Mouse (Mus musculus): ENCODE measurements at regions not wholly inside any gene's neighbourhood (a gene's known extent, or its start where the extent isn't known, plus 50 kb on each side); places are given as distances from the start of the nearest gene placed in this dataset.

DNA sequence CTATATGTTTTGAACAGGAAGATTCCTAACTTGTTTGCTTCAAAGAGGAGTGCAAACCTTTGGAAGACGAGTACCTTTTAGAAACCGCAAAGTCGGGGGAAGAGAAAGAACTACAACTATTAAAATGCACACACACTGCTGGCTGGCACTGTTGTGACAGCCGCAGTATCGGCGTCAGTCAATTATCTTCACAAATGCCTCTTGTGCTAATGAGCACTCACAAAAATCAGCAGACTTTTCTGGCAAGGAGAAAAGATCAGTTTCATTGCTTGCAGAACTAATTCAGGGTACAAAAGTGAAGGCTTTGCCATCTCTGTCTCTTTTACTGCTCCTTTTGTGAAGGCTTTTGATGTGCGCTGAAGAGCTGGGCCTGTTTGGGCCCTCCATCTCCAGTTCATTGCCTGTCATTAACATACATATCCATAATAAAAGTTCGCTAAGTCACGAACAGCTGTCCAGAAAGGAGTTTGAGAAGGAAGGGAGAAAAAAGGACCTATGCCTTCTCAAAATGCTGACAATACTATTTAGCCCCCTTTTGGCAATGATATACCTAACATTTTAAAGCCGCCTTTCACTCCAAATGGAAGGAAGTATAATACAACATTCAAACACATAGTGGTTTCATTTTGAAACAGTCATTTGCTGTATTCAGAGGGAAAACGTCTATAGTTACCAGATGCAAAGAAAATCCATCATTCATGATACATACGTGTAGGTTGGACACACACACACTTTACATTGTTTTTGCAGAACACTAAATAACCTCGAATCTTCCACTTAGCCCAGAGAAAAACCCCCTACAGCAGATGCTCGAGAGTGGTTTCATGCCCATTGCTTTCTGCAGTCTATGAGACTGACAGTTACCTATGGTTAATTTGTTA is 186.6 kb upstream of the Sp8 start:
- no peak for ATAC-seq (ENCODE audit: poor library complexity, severe bottlenecking)

DNA sequence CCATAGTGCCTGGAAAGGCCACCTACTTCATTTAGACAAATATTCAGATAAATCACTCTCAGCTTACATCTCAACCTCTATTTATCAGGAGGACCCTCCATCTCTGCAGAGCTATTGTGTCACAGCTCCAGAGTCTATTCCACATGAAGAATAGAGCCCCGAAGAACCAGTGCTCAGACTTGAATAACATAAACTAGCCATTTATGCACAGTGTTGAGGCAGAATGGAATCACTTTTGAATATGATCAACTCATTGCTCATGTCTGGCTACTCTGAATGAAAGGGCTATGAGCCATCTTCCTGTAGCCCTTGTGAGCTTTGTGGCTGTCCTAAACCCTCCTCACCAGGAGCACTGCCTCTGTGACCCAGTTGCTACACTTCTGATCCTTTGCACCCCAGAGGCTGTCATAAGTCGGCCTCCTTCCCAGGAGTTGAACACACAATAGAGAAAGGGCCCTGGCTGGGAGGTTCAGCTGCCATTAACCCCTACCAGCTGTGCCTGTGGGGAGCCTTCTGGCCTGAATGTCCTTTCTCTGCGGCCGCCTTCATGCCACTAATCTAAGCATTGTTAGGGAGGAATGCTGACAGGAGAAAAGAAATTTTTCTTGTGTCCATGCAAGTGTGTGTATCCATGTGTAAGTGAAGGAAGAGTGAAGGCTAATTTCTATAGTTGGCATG is 195.5 kb upstream of the Sp8 start:
- ATAC-seq (ENCODE audit: poor library complexity, severe bottlenecking) = no peak

DNA sequence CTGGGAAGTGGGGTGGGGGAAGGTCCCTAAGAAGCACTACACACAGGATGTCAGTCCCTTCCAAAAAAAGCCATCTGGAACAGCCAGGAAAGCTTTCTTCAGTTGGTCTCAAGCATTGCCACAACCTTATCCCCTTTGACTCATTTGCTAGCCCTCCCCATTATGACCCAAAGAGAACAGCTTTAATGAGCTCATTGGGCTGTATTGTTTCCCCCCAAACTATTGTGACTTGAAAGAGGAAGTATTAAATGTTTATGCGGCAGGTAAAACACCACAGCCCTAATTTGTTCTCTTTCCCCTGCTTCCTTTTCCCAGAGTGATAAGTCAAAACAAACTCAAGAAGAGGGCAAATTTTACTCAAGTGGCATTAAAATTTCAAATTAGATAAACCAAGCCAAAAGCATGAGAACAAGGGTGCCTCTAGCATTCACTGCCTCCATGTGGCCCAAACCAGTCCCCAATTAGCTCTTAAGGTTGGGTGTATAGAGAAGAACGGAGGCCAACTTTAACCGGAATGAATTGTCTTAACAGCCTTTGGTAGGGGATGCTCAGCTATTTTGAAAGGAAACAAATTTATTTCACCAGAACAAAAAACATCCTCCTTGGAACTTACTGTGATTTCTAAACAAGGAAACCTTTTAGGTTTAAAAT is 196.7 kb upstream of the Sp8 start:
- peak; percentile 32 for ATAC-seq (ENCODE audit: poor library complexity, severe bottlenecking)

DNA sequence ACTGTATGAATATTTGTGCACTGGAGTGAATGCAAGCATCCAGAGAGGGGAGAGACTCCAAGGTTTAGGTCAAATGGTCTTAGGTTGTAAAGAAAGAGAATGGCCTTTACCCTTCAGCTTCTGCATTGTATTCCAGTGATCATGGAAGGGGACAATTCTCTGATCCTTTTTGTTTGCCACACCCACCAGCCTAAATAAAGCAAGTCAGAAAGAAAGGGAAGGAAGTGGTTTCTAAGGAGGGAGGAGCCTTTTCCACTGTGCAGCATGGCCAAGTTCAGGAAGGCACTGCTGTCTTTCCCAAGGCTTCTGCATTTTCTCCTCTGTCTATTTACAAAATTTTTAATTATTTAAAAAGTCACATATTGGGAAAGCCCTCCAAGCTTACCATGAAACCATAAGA is 197.5 kb upstream of the Sp8 start:
- peak; percentile 87 for ATAC-seq (ENCODE audit: poor library complexity, severe bottlenecking)

DNA sequence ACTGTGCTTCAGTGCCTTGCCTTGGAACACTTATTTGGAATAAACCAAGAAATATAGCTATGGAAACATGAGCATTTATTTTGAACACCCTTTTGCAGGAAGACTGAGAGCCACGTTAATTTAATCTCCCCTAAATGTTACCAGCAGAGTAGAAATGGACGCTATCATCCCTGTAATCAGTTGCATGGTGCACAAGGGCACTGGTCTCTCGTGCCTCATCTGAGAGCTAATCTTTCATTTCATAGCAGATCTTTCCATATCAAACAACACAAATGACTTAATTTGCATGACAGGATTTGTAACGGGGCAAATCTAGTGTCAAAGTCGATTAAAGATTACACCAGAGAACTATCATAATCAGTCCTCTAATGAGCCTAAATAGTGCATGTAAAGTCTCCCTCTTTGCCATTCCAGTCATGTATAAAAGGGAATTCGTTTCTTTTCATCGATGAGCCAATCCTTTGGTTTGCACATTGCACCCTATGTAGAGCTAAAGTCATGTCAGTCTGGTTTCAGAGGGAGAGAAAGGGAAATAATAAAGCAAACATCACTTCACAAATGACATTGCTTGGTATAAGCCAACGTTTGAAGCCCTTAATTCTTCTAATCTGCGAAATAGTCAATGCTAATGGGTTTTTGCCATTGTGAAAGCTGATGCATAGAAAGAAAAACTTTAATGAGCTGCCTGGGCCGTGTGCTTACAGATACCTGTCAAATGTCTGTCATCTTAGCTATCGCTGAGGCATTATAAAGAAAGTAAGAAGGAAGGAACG is 198.7 kb upstream of the Sp8 start:
- ATAC-seq (ENCODE audit: poor library complexity, severe bottlenecking) = no peak

DNA sequence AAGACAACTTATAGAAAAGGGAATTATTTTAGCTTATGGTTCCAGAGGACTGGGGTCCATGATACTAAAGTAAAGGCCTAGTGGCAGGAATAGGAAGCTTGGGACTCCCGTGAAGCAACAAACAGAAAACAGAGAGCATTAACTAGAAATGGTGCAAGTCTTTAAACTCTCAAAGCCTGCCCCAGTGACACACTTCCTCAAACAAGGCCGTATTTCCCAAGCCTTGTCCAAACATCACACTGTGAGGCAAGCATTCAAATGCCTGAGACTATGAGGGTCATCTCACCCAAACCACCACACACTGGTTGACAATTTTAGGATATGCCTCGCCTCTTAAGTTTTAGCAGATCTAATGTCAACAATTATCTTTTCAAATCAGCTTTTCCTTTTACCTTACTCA is 205.2 kb upstream of the Sp8 start:
- peak; percentile 94 for ATAC-seq (ENCODE audit: poor library complexity, severe bottlenecking)

DNA sequence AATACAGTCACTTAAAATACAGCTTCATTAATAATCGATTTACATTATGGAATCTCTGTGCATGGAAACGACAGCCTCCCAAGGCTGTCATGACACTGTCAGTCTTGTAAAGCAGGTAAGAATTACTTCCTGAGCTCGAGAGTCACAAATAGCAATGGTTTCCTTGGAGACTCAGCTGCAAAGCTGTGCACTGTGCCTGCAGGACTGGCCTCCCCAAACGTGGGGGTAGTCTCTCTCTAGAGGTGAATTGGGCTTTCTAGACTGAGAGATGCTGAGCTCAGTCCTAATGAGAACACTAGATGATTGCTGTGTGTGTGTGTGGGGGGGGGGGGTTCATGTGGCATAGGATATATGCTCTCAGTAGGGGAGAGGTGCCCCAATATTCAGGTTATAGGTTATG is 208.9 kb upstream of the Sp8 start:
- ATAC-seq (ENCODE audit: poor library complexity, severe bottlenecking) = no peak

DNA sequence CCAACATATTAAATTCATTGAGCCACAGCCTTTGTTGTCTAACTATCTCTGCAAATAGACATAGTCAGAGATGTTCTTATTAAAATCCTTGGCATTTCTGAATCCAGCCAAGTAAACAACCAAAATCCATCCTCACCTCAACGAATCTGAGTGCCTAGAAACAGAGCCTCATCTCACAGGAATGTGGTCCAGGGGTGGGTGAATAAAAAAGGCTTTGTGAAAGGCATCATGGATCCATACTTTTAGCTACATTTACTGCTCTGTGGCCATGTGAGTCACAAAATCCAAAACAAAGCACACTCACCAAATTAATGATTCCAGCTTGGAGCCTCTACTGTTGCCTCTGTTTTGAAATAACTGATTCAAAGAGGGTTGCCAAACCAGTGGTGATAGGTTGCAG is 210.7 kb upstream of the Sp8 start:
- no peak for ATAC-seq (ENCODE audit: poor library complexity, severe bottlenecking)

DNA sequence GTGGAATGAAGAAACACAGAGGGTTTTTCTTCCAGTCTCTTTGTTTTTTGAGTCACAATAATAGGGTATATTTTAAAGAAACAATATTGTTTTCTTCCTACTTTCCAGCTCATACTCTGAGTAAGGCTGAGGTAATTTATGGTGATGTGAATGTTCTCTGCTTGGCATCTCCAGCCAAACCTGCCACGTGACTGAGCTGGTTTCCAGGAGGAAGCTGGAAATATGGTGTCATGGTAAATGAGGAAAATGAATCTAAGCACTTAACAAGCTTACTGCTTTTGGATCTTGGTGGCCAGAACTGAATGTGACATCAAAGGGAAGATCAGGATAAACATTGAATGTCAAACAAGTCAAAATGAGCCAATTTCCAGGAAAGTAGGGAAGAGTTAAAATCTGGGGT is 215.8 kb upstream of the Sp8 start:
- ATAC-seq (ENCODE audit: poor library complexity, severe bottlenecking) = no peak

DNA sequence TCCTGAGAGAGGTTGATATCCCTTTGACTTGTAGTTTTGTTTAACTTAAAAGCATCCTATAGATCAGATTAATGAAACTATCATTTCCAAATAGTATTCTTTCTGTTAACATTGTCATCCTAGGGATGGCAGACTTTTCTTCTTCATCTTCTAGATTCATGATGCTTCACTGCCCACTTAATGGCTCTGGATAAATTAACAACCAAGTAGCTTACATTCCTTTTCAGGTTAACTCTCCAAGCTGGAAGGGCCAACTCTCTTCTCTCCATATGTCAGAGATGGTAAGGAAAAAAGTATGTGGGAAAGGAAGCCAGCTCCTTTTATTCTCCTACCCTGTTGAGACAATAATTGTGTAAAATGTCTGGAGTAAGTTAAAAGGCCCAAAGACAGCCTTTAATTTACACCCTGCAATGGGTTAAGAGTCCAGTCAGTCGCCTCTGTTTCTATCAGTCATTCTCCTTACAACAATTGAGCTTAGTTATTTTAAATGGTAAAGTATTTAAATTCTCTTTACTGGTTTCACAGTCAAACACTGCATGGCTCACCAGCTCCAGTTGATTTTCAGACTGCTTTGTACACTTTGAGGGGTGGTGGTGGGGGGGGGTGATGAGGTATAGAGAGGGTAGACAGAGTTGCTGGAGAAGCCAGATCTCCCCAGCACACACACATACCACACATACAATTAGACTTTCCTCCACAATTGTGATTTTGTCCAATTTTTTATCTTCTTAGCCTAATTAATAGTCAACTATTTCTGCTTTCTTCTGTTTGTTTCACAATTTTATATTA is 224.2 kb upstream of the Sp8 start:
- no peak for ATAC-seq (ENCODE audit: poor library complexity, severe bottlenecking)

DNA sequence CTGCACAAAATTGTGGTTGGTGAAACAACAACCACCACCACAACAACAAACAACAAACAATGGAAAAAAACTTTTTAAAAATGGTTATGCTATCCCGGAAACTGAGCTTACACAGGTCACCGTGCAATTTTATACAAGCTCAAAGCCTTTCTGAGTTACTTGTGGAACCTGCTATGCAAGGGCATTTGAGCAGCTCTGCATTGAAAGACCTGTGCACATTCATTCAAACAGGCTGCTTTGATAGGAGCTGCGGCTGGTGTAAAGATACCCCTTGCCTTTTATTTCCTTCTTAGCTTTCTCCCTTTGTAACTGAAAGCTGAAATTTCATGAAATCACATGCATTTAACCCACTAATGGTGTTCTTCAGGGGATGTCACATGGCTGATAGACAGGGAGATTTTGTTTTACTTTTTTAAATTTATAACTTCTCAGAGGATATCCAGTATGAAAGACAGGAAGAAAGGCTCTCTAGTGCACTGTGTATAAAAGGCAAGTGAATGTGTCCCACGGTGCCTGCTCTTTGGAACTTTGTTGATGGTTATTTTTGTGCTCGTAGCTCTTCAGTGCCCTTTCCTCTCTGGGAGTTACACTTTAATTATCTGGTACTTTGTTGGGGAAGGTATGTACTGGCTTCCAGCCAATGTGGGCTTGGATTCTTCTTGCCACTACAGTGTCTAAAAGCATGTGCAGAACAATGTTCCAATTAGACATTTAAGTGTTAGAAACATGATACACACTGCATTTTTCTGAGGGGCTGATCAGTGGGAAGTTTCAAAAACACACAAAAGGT is 225.1 kb upstream of the Sp8 start:
- ATAC-seq (ENCODE audit: poor library complexity, severe bottlenecking) = no peak

DNA sequence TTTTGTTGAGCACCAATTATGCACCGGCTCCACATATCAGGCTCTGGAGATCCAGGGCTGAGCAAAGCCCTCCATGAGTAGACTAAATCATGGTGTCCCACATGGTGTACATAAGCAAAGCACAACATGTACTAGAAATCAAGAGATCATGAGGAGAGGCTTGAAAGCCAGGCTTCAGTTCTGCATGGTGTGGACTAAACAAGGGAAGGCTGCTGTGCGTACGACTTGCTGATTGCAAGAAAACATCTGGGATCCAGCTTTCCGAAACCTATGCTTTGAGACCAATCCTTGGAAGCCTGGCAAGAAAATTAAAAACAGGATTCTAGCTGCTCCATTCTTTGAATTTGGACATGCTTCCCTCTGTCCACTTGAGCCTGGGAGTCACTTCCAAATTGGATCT is 249.1 kb upstream of the Sp8 start:
- no peak for ATAC-seq (ENCODE audit: poor library complexity, severe bottlenecking)

DNA sequence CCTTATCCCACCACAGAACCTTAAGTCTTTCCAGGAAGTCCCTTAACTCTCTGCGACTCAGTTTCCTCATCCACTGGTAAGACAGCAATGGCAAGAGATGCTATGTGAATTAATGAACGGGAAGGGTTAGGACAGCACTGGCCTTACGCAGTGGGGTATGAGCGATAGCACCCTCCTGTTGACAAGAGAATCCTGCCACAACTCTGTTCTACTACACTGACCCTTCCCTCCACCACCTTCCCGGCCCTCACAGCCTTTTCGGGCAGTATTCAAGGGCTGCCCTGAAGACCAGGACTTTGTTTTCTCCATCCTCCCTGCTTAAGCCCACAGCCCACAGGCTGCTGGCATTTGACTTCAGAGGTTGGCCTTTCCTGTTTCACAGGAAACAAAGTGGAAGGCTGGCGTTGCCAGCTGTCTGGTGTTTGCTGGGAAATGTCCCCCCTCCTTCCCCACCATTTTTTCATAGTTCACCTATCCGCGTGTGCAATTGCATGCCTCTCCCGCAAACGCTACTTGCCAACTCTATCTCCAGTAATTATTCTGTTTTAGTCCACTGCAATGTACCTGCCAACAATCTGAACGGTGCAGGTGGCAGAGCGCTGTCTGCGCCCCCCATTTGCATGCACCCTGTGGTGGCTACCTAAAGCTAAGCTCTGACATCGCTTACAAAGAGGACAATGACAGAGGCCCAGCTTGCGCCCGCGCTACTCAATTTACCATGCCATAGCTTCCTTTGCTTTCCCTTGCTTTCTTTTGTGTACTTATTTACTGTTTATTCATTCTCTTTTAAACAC is 251.2 kb upstream of the Sp8 start:
- ATAC-seq (ENCODE audit: poor library complexity, severe bottlenecking) = no peak

DNA sequence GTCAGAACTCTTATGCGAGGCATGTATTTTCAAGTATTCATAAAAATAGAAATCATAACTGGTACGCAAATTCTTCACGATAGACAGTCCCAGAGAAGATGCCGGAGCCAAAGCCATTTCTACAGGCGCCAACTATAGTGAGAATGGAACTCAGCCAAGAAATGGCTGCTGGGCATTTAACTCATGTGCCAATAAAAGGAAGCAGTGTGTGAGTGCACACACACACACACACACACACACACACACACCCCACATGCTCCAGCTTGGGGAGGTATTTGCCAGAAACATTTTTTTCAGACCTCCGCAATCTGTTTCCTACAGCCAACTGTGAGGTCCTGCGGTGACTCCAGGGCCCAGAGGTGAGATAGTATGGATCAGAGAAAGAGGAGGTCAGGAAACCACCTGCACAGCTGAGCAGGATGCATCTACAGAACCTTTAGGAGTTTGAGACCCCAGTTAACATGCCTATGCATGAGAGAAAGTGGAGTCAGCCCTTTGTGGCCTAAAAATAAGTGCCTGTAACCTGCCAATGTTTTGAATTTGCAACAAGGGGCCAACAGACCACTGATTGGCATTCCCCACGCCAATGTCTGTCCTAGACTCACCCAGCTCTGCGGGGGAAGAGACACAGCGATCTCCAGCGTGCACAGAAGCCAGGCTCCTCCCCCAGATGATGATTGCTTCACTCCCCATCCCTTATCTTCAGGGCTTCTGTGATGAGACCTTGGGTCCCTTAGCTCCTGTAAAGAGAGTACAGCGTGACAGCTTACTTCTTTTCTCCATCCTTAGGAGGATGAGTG is 262.1 kb upstream of the Sp8 start:
- ATAC-seq (ENCODE audit: poor library complexity, severe bottlenecking) = no peak

DNA sequence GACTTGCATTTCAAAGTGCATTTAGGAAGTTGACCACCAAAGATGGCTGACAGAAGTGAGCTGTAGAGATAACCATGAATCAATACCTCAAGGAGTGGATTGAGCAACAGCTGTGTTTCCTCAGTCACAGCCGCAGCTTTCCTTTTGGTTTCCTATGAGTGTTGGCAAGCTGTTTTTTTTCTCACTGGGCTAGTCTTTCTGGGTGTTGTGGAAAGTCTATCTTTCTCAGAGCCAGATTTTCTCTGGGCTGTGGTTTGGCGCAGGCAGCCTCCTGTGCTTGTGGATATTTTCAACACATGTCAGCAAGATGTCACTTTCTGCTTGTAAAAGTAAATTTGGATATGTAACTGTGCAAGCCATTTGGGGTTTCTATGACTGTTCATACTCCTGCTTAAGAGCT is 268.6 kb upstream of the Sp4 start:
- ATAC-seq (ENCODE audit: poor library complexity, severe bottlenecking) = peak; percentile 90

DNA sequence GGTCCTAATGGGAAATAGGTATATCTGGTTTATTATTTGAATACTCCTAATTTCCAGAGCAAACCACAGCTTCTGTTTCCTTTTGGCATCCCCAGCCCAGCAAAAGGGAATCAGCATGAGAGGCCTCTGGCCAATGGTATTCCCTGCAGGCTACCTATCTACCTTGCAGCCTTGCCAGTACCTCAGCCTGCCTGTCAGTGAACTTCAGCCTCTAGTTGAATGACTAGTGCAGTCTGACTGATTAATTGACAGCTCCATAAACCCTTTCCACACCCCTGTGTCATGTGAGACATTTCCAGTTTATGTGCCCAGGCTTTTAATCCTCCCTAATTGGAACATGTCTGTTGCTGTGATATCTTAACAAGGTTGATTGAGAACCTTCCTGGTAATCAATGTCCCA is 265.4 kb upstream of the Sp4 start:
- ATAC-seq (ENCODE audit: poor library complexity, severe bottlenecking) = no peak

DNA sequence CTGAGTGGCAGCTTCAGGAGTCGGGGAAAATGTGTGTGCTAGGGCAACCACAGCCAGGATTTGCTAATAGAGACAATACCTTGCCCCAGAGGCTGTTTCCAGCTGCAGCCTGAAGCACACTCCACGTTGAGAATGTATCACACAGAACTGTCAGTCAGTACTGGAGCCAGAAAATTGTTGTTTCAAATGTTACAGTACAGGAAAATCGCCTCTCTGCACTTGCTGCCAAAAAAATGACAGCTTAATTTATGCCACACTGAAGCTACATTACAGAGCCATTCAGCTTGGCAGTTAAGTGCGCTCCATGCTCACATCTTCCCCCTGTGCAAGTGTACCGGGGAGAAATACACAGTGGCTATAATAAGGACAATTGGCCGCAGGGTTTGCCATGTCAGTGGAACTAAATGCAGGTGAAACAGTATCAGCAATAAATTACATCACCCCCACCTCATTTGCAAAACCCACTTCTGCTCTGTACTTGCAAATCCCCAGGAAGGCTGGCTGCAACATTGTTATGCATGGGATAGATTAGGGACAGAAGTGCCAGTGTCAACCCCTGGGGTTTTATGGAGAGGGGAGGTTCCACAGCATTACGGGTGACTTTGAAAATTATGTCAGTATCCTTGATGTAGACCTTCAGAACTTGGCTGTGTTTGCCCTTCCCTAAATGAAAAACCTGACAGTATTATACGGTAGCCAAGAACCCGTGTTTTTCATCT is 263.3 kb upstream of the Sp4 start:
- ATAC-seq (ENCODE audit: poor library complexity, severe bottlenecking) = no peak
